Mouse (Mus musculus) small intestine, adult 2 months (tissue): ENCODE results near the gene Ccdc57.

ENCODE experiments used
- CTCF ChIP-seq: fragments of 200-500 bp; IDR thresholded peaks from 2 replicates; pipeline ENCODE4 v1.5.1; 2012; ENCODE audit warnings: low read depth, mild to moderate bottlenecking, control low read depth, inconsistent platforms, low read length, moderate library complexity, mixed read lengths; ENCODE audit not compliant: insufficient replicate concordance, insufficient read length; ENCODE audit errors: extremely low read depth
- POLR2A ChIP-seq: fragments of 200-500 bp; IDR thresholded peaks from 2 replicates; pipeline ENCODE4 v1.6.1; 2012; ENCODE audit warnings: low read depth, mild to moderate bottlenecking, control low read depth, inconsistent platforms, low read length, moderate library complexity

GRCm38 (mm10) chr11:120969742-120970141 lies 37.1 kb upstream of the Ccdc57 start:
- no peak for TF ChIP-seq POLR2A
- TF ChIP-seq CTCF: no peak
